Mouse (Mus musculus): Measurements from ENCODE around the gene Wt1.

Gene Wt1

GRCm38 (mm10) chr2:105126279-105126678 lies at the start of gene Wt1:
TSS of gene Wt1 (plus strand) at chr2:105126529.
- DNase-seq (ENCODE audit: low spot score): no peak

DNA sequence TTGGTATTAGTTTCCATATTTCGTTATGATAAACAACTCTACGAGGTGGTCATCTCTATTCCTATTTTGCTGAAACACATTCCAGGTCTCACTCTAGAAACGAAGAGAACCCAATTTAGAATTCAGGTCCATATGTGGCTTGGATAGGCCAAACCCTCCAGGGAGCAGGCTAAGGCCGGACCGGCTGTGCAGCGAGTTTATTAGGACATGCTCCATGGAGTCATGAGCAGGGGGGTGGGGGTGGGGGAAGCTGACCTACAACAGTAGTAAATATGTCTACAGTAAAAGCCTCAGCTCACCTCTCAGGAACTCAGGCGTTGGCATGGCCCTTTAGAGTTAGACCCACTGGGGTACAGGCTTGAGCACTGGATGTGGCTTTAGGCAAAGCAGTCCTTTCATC lies 49.2 kb upstream of the Wt1 start:
- DNase-seq (ENCODE audit: low spot score): no peak

- no peak for DNase-seq (ENCODE audit: low spot score)
Measured at GRCm38 (mm10) chr2:105082256-105082790, 44.0 kb upstream of the Wt1 start.

DNA sequence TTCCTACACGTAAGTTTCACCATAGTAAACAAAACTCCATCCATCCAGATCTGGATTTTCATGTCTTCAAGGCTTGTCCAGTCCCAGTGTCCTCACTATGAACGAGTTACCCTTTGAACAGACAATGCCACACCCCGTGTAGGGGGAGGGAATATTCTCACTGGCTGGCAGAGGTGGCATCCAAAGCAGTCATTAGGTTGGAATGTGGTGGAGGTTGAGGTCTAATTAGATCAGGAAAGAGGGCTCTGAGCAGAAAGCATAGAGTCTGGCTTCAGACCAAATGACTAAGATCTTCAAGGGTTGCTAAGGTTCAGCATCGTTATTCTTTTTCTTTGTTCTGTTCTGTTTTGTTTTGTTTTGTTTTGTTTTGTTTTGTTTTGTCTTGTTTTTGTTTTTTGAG lies 42.3 kb upstream of the Wt1 start:
- no peak for DNase-seq (ENCODE audit: low spot score)

GRCm38 (mm10) chr2:105086081-105086480 lies 40.2 kb upstream of the Wt1 start:
- DNase-seq (ENCODE audit: low spot score): no peak

DNA sequence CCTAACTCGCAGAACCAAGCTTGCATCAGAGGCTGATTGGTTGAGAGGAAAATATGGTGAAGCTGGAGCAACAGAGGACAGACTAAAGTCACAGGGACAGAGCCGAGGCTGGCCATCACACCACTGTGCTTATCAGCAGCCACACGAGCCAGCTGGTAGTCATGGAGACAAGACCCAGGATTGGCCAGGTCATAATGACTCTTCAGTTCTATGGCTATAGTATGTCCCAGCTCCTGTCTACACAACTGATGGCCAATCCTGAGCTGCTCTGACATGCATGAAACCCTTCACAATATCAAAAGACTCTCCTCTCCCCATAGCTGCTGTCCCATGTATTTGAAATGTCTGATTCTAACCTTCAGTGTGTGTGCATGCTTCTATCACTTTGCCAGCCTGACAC lies 38.3 kb upstream of the Wt1 start:
- DNase-seq (ENCODE audit: low spot score): no peak

- no peak for DNase-seq (ENCODE audit: low spot score)
Measured at GRCm38 (mm10) chr2:105089083-105089482, 37.2 kb upstream of the Wt1 start.

DNA sequence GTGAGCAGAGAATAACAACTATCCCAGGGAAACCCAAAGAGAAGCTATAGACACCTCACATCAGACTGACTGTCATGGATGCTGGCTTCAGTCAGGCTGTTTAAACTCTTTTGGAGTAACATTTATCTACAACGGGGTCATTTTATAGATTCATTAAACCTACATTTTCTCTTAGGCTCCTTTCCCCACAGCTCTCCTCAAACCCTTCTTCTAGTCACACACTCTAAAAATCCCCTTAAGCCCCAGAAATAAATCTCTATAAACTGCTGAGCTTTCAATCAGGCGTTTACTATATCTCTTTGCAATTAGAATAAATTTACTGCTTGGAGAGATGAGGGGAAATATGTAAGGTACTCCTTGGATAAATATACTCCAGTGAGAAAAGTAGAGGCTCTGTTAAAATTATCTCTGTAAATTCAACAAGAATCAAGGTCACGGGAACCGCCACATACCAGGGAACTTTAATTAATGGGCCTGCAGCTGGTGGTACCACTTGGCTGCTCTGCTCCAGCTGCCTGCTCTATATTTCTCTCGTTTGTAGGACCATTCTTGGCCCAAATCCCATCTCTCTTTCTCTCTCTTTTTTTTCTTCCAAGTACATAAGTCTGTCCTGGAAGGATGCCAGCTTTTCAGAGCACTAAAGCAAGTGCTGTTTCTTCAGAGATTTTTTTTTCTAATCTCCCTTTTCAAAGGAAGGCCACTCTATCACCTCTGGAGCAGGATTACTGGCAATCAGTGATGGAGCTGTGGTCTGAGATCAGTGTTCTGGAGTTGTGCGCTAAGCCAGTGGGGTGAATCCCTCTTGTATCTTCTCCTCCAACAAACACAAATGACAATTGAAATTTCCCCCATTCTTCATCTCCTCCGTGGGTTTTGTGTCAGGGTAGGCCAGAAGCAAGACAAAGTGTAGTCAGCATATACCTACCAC lies 36.5 kb upstream of the Wt1 start:
- DNase-seq (ENCODE audit: low spot score): no peak

- no peak for DNase-seq (ENCODE audit: low spot score)
Measured at GRCm38 (mm10) chr2:105090991-105091390, 35.3 kb upstream of the Wt1 start.

GRCm38 (mm10) chr2:105091718-105092117 lies 34.6 kb upstream of the Wt1 start, which contains the start of gene Gm11060:
TSS of gene Gm11060 (plus strand) at chr2:105092018.
- DNase-seq (ENCODE audit: low spot score): no peak

GRCm38 (mm10) chr2:105097294-105097953 lies 28.9 kb upstream of the Wt1 start:
- no peak for DNase-seq (ENCODE audit: low spot score)

DNA sequence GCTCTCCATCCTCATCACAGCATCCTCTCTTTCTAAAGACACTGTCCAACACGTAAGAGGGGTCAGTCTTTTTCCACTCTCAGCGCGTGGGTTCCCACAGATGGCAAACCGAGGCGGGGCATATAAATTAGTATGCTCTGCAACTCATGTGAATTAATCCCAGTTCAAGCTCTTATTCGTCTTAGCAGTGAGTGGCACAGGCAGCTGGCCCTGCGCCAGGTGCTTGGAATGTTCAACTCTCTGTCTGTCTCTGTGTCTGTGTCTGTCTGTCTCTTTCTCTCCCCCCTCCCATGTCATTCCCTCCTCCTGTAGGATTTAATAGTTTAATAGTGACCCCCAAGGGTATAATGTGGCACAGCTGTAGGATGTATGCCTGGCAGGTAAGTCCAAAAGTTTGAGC lies 26.9 kb upstream of the Wt1 start:
- DNase-seq (ENCODE audit: low spot score): no peak

- no peak for DNase-seq (ENCODE audit: low spot score)
Measured at GRCm38 (mm10) chr2:105100541-105100940, 25.8 kb upstream of the Wt1 start.

GRCm38 (mm10) chr2:105108703-105109158 lies 17.6 kb upstream of the Wt1 start:
- DNase-seq (ENCODE audit: low spot score): peak; percentile 56

GRCm38 (mm10) chr2:105114074-105114473 lies 12.3 kb upstream of the Wt1 start:
- no peak for DNase-seq (ENCODE audit: low spot score)

- DNase-seq (ENCODE audit: low spot score): no peak
Measured at GRCm38 (mm10) chr2:105117669-105118068, 8.7 kb upstream of the Wt1 start.

GRCm38 (mm10) chr2:105122216-105122615 lies 4.1 kb upstream of the Wt1 start:
- DNase-seq (ENCODE audit: low spot score): no peak

GRCm38 (mm10) chr2:105122886-105123285 lies 3.4 kb upstream of the Wt1 start:
- DNase-seq (ENCODE audit: low spot score): no peak

DNA sequence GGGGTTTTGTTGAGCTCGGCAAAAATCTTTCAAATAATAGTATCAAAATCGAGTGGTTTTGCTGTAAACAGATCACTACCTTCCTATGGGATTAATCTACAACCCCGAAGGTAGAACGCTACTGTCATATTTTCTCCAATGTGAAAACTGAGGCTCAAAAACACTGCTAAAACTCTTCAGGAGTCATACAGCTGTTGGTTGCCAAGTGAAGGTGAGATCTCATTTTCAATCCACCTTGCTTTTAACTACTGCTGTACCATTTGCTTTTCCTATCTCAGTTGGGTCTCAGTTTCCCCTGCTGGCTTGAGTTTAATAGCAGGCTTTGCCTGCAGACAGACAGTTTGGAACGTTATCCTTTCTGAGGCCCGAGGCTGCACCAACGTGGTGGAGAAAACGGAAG lies 2.9 kb upstream of the Wt1 start:
- DNase-seq (ENCODE audit: low spot score): no peak

DNA sequence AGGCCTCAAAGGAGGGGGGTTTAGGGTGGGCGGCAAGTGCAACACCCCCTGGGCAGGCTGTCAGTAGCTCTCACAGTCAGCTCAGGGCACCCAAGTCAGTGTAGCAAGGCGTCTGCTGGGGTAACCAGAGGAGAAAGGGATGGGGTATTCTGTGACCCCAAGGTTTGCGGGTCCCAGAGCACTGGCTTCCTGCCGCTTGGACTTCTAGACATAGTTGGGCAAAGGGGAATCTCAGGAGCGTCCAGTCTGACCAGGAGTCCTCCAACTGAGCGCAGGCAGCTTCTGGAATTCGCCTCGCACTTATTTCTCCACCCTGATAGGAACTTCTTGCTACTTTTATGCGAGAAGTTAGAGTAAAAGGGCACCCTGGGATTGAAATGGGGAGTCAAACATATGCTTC lies 2.4 kb upstream of the Wt1 start:
- no peak for DNase-seq (ENCODE audit: low spot score)

- no peak for DNase-seq (ENCODE audit: low spot score)
Measured at GRCm38 (mm10) chr2:105124391-105124790, 1.9 kb upstream of the Wt1 start.

GRCm38 (mm10) chr2:105125205-105125604 lies 1.1 kb upstream of the Wt1 start:
- no peak for DNase-seq (ENCODE audit: low spot score)

DNA sequence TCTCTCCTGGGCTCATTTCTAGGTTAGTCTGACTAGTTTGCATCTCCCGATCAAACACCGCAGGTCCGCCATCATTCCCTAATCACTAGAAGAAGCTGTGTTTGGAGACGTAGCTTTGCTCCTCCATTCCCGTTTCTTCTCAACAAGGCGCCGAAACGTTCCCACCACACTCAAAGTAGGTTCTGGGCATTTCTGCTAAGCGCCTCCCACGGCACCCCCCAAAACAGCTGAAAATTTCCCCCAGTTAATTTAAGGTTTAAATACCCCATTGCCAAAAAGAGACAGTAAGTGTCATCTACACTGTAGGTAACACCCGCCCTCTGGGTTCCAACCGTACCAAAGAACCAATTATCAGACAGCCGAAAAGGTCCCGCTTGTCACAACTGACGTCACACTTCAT lies 688 bp upstream of the Wt1 start:
- DNase-seq (ENCODE audit: low spot score): no peak

Measured in lung, postnatal 25 days (tissue).